Mouse (Mus musculus) kidney, postnatal 25 days (tissue): Measurements from ENCODE around the gene Mogat1.
"Not testable (repeated sequence)": the region's sequence is repeated elsewhere in the genome, so short reads cannot be mapped to it uniquely, and the experiment has no call there.

Experiments
- DNase-seq, 2 experiments: peaks; one replicate each; pipeline ENCODE4 v3.0.0; 2021; ENCODE audit warnings: mixed read lengths in 2 of 2

The Mogat1 gene

DNA sequence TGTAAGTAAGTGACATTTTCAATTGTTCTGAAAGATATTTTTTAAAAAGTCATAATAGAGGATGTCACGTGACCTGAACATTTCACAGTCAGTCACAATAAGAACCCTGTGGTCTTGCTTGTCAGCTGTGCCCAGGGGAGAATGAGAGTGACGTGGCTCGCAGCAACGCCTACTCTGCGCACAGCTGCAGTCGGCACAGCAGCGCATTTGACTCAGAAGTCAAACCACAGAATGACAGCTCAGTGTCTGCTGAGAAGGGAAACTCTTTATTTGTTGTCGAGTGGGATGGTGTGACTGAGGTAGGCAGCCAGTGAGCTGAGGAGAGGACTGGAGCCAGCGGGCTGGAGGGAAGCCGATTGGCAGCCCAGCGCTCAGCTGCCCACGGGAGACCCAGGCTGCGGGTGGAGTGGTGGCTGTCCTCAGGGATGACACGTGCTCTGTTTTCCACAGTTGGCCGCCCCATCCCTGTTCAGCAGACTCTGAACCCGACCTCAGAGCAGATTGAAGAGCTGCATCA lies 26.8 kb downstream of the Mogat1 start:
- DNase-seq, result peak; percentile 21 to 64

DNA sequence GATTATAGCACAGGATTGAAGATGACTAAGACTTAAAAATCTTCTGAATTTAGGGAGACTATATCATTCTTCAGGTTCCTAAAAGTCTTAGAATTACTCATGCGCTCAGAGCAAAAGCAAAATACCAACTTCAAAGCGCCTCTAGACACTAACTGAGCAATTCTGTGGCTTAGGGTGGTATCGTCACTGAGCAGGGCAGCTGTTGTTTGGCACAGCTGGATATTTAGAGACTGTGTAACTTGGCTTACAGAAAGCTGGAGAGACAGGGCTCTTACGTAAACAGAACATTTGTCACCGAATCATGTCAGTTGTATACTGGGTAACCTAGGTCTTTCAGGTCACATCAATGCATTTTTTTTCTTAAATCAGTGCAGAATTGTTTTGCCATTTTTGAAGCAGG lies 27.6 kb downstream of the Mogat1 start:
- no peak for DNase-seq

DNA sequence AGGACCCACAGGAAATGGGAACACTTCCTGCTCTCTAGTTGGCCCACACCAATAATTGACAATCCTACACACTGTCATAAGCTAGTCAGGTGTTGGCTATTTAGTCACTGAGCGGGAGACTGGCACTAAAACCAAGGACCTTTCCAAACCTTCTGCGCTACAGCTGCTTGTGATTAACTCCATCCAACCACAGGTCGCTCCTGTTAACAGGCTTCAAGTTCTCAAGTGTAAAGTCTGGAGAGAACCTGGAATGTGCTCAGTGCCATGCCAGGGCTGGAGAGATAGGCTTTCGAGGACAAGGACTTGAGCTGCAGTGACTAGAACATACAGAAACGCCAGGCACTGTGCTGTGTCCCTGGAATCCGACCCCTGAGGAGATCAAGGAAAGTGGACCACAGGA lies 28.4 kb downstream of the Mogat1 start:
- DNase-seq, result no peak

DNA sequence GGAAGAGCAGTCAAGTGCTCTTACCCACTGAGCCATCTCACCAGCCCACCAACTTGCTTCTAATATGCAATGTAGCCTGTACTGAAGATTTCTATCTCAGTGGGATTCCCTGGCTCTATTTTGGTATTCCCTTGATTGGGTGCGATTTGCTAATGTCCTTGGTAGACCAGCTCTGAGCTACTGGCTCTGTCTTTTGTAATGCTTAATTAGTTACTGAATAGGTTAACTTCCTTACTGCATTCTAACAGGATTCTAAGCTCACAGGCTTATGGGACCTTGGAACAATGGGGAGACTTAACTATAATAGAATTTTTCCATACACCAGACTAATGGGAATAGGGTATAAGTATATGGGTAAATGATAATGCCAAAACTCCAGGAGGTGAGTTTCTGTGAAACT lies 32.8 kb downstream of the Mogat1 start:
- DNase-seq, result not testable (repeated sequence)

DNA sequence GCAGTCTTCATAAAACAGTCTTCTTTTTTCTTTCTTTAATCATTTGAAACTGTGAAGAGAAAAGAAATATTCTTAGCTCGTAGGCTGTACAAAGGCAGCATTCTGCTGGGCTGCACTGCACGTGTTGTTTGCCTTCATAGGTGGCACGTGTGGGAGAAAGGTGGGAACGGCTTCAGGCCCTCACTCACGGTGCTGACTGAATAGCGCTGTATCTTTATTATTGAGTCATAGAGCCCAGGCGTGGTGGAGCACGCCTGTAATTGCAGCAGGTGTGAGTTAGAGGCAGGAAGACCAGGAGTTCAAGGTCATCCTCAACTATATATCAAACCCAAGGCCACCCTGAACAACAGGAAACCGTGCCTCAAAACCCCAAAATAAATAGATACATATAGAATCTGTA lies 35.5 kb downstream of the Mogat1 start:
- DNase-seq, result no peak

DNA sequence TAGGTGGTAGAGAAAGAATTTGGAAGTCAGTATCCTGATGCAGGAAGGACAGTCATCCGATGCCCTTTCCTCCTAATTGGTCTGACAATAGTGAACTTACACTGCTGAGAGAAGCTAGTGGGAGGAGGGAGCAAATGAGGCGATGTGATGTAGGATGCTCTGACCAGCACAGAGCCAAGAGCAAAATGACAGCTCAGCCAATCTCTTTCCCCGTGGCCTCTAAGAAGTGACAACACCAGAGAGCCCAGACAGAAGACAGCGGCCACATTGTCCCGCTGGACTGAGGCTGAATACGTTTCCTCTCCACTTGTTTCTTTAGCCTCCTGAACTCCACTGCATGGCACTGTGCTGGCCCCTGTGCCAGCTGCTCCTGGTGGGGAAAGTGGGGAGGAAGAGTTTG lies 38.2 kb downstream of the Mogat1 start:
- no peak for DNase-seq

DNA sequence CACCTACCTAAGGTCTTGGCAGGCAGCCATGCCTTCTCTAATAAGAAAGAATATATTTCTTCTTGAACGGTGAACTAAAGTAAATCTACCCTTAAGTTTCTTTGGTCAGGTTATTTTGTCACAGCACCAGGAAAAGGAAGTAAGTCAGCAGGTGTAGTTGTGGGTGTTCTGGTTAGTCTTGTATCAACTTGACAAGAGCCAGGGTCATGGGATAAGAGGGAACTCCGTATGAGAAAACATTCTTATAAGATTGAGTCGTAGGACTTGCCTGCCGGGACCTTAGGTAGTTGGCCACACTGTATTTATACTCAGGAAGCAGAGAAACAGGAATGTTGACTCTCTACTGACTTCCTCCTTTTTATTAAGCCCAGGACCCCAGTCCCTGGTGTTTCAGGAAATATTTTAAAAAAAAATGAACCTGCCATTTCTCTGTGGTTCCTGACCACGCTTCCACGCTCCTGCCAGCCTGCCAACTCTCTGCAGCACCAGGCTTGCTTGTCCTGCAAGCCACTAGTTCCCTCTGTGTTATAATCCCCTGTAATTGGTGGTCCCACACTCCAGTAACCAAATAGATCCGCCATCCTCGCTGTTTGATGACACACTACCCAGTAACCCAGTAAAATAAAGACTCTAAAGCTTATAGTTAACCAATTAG lies 43.3 kb downstream of the Mogat1 start:
- DNase-seq, result no peak

DNA sequence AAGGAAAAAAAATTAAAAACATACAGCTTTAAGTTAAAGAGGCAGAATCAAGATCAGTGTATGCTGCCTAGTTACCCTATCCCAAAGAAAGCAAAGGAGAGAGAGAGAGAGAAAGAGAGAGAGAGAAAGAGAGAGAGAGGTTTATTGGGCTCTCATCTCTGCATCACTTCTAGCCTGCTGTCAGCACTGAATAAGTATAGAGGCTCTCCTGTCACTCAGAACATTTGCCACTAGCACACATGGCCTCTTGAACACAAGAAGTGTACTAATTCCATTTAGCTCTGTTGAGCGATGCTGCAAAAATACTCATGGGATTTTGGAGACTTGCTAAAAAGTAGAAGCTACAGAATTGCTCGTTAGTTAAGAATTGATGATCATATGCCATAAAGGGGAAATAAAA lies 56.2 kb downstream of the Mogat1 start:
- no peak for DNase-seq

DNA sequence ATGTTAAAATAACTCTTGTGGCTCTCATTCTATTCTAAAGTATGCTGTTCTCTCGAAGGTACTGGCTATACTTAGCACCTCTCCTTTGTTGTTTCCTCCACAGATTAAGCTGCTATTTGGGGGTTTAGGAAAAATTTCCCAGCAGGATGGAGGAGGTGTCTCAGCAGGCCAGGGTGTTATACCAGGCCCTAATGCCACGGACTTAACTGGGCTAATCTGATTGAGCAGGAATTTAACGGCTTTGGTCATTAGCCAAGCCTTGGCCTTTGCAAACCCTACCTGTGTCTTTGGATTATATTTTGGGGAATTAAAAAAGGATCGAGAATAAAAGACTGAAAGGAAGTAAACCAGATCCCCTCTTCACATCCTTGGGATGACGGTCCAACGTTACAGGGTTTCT lies 56.6 kb downstream of the Mogat1 start:
- no peak for DNase-seq

DNA sequence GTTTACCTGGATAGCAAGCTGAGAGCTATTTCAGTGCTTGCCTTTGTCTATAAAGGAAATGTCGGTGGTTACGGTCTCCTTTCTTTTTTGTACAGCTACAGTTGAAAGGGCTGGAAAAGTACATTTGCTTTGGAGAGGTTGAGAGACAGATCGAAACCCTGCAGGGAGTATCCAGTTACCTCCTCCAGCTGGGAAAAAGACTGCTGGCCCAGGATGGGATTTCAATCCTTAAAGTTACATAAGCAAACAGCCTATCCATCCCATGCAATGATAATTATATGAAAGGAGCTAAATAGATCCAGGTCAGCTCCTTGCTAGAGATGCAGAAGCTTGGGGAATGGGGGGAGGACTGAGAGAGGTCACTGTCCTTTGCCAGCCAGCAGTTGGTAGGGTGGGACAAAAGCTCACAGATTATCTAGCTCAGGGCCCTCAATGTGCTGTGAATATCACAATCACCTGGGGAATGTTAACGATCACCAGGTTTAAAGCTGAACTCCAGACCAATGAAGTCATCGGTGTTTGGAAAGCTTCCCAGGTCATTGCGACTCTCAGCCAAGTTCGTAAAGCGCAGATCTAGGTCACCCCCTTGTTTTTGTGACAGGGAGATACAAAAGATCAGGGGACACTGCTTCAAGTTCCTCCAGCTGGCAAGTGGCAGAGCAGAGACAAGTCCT lies 57.2 kb downstream of the Mogat1 start:
- peak; percentile 8 to 39 for DNase-seq

DNA sequence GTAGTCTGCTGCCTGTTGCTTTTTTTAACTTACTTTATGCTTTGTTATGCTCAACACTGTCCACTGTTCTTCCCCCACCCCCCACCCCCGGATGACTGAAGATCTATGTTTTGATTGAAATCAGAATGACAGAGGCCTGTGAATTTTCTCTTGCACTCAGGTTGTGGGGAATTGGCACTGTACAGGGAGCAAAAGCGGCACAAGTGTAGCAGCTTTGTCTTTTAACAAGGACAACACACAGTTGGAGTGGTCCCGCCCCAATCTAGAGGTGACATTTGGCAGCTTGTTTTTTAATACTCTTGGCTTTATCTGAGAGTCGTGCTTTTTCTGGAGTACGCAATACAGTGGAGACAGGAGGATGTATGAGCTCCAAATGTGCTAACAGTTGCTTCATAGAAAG lies 58.8 kb downstream of the Mogat1 start:
- no peak for DNase-seq

DNA sequence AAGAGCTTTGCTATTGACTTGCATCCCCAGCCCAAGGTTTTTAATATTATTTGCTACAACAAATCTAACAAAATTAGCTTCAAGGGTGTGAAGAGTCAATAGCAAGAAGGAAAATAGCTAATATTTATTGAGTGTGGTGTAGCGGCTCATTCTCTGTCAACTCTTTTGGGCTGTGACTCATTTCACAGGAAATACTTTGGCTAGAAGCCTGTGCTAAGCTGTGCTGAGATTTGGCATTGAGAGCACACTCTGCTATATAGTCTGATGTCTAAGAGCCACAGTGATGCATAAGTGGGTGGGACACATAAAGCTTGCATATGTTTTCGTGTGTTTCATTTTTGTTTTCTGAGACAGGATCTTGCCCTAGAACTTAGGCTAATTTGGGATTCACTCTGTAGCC lies 74.3 kb downstream of the Mogat1 start:
- DNase-seq, result no peak

DNA sequence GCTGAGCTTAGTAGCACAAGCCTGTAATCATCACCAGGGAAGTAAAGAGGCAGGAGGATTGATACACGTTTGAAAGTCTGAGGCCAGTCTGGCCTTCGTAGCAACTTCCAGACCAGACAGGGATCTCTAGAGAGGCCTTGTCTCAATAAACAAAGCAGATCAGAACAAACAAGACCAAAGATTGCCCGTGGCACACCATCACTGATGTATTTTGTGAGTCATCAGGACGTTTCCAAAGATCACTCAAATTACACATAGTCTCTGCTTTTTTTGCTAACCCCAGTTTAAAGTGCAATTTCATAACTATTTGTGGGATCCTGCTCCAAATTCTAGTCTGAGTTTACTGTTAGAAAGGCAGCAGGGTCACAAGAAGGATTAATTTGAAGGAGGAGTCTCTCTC lies 76.2 kb downstream of the Mogat1 start:
- DNase-seq, result no peak
